Mouse (Mus musculus) embryonic facial prominence, embryonic 11.5 days (tissue): ENCODE data around the gene Txk. TPM values are rescaled to one million over a fixed set of nuclear protein-coding genes. Genes with fewer than 3 reads are reported as not detected.

Source experiments
- ATAC-seq: fragments of 200-750 bp; cut with Nextera tagmentation; replicated peaks from 2 replicates; pipeline ENCODE4 v1.8.0; 2017; ENCODE audit warnings: low read depth; ENCODE audit not compliant: insufficient number of reproducible peaks, low FRiP score, low TSS enrichment
- DNase-seq: peaks from one replicate; pipeline ENCODE4 v3.0.0-alpha.2; 2015; ENCODE audit warnings: low spot score
- H3K27ac ChIP-seq: fragments of 300-500 bp; sonication (generic); replicated peaks from 2 replicates; pipeline ENCODE4 v1.5.1; 2014; ENCODE audit warnings: mild to moderate bottlenecking, low read depth, low read length, control low read depth
- H3K27me3 ChIP-seq: fragments of 300-500 bp; sonication (generic); 2 replicates; pipeline ENCODE4 v1.6.1; 2014; ENCODE audit warnings: mild to moderate bottlenecking, low read length, moderate library complexity, mixed read lengths; ENCODE audit not compliant: control insufficient read depth, insufficient read depth
- H3K36me3 ChIP-seq: fragments of 300-500 bp; sonication (generic); replicated peaks from 2 replicates; pipeline ENCODE4 v1.6.1; 2014; ENCODE audit warnings: low read depth, mild to moderate bottlenecking, low read length, moderate library complexity, mixed read lengths; ENCODE audit not compliant: control insufficient read depth, insufficient read depth
- H3K4me1 ChIP-seq: fragments of 300-500 bp; sonication (generic); 2 replicates; pipeline ENCODE4 v1.6.1; 2014; ENCODE audit warnings: low read length, mixed read lengths; ENCODE audit not compliant: control insufficient read depth, insufficient read depth
- H3K4me2 ChIP-seq: fragments of 300-500 bp; sonication (generic); 2 replicates; pipeline ENCODE4 v1.6.1; 2014; ENCODE audit warnings: low read depth, mild to moderate bottlenecking, control low read depth, low read length, moderate library complexity
- H3K4me3 ChIP-seq: fragments of 300-500 bp; sonication (generic); 2 replicates; pipeline ENCODE4 v1.5.1; 2014; ENCODE audit warnings: low read depth, low read length, control low read depth
- H3K9ac ChIP-seq: fragments of 300-500 bp; sonication (generic); replicated peaks from 2 replicates; pipeline ENCODE4 v1.6.1; 2014; ENCODE audit warnings: mild to moderate bottlenecking, control low read depth, low read length
- H3K9me3 ChIP-seq: fragments of 300-500 bp; sonication (generic); replicated peaks from 2 replicates; pipeline ENCODE4 v1.6.1; 2016; ENCODE audit warnings: mild to moderate bottlenecking, low read length, inconsistent platforms, mixed read lengths; ENCODE audit not compliant: control insufficient read depth
- WGBS: fragments of 180-500 bp; shearing (Covaris S2); extraction: QIAGEN DNeasy Blood & Tissue Kit; methylation state at CpG from one replicate; pipeline ENCODE4 v1.1.7; 2014; 5-methylcytosine and 5-hydroxymethylcytosine counted together
- polyA plus RNA-seq: library from polyadenylated mRNA; unstranded; fragments of >200 nt; fragmentation: Nextera tagmentation; extraction: Ambion mirVana; gene quantifications from 2 replicates; pipeline ENCODE4 v1.2.1, GENCODE M21; 2014

Gene Txk
- polyA plus RNA-seq, 1 experiment from 2014 or later = 0.13 TPM

DNA sequence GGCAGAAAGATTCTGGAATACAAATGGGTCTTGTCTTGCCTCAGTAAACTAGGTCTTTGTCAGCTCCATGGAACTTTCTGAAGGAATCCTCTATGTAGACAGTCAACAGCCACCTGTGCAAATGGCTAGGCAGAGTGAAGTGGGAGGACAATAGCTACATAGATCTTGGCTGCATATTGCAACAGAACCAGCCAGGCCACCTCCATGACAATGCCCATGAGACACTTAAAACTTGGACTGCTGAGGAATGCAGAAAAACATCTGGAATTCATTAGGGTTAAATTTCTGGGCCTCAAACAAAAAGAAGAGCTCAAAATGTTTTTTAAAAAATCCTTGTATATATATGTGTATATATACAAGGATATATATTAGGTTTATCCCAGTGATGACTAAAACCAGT lies 50.4 kb downstream of the Txk start:
- Histone ChIP-seq H3K9ac (no peak overlapping the region), H3K27ac (no peak overlapping the region), H3K4me1 (no peaks in the 10 kb centered on the region), H3K4me2 (no peak overlapping the region), H3K36me3 (no peaks in the 10 kb centered on the region), H3K27me3 (no peaks in the 10 kb centered on the region), H3K4me3 (no peak overlapping the region), H3K9me3 (no peaks in the 10 kb centered on the region)
- no peak for ATAC-seq
- peak; percentile 49 for DNase-seq

DNA sequence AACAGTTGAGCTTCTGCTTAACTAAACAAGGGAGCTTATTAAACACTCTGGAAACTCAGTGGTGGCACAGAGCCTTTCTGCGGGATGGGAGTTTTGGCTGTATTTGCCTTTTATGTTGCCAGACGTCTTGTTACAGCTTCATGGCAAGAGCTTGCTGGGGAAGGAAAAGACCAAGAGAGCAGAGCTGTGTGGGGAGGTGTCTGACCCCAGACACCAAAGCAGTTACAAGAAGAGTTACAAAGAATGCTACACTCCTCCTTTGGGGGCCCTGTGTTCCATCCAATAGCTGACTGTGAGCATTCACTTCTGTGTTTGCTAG lies 53.1 kb downstream of the Txk start:
- ATAC-seq (no peak), DNase-seq (no peak)
- H3K36me3 ChIP-seq = no peaks in the 10 kb centered on the region
- H3K4me3 ChIP-seq = no peak overlapping the region
- no peaks in the 10 kb centered on the region for H3K4me1 ChIP-seq
- no peaks in the 10 kb centered on the region for H3K9me3 ChIP-seq
- no peak overlapping the region for H3K9ac ChIP-seq
- no peaks in the 10 kb centered on the region for H3K27me3 ChIP-seq
- WGBS = 64% methylated on average over 2 of the region's 2 CpGs
- no peak overlapping the region for H3K27ac ChIP-seq
- no peak overlapping the region for H3K4me2 ChIP-seq

DNA sequence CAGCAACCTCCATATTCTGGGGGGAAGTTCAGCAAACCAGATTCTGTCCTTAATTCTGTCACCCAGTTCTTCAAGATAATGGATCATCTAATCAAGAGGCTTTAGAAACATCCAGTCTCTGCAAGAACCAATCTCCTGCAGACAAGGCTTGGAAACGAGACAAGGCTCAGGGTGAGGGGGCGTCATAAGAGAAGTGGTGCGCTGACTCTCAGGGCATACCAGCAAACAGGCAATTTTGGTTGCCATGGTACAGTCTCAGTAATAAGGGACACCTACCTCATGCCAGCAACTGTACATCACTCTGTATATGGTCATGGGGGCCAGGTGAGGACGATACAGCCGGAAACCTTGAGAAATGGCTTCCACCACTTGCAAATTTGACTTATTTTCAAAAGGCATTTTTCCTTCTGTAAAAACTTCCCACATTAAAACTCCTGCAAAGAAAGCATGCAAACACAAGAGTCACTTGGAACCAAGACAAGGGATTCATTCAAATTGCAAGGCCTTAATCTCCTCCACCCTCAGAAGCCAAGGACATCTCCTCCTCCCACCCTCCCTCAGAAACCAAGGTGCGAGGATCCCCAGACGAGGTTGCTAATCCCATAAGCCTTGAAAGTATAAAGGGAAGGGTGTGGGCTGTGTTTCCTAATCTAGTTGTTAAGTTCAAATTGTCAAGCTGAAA lies 53.6 kb downstream of the Txk start:
- ATAC-seq = no peak
- no peak overlapping the region for H3K4me2 ChIP-seq
- H3K36me3 ChIP-seq = no peaks in the 10 kb centered on the region
- H3K9me3 ChIP-seq = no peaks in the 10 kb centered on the region
- no peak overlapping the region for H3K4me3 ChIP-seq
- H3K9ac ChIP-seq = no peak overlapping the region
- H3K27me3 ChIP-seq = no peaks in the 10 kb centered on the region
- no peak for DNase-seq
- no peak overlapping the region for H3K27ac ChIP-seq
- no peaks in the 10 kb centered on the region for H3K4me1 ChIP-seq
- 73% methylated on average over 7 of the region's 7 CpGs for WGBS

DNA sequence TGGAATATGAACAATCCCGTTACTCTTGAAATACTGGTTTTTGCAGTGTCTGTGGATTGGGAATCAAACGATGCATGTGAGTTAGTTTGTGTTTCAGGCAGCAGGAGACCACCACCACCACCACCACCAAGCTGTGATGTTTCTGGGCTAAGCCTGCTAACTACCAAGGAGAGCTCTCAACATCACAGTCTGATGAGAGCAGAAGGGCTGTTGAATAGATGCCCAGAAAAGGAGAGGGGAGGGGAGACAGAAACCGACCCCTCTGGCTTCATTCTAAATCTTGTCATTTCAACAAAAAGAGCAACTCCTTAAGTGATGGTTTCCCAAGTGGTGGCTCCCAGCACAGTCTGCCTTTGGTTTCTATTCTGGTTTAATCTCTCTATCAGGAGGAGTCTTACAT lies 54.2 kb downstream of the Txk start:
- Histone ChIP-seq H3K4me1 (no peaks in the 10 kb centered on the region), H3K9ac (no peak overlapping the region), H3K27me3 (no peaks in the 10 kb centered on the region), H3K27ac (no peak overlapping the region), H3K4me2 (no peak overlapping the region), H3K4me3 (no peak overlapping the region), H3K36me3 (no peaks in the 10 kb centered on the region), H3K9me3 (no peaks in the 10 kb centered on the region)
- 68% methylated on average over 3 of the region's 3 CpGs for WGBS
- DNase-seq (no peak), ATAC-seq (no peak)

DNA sequence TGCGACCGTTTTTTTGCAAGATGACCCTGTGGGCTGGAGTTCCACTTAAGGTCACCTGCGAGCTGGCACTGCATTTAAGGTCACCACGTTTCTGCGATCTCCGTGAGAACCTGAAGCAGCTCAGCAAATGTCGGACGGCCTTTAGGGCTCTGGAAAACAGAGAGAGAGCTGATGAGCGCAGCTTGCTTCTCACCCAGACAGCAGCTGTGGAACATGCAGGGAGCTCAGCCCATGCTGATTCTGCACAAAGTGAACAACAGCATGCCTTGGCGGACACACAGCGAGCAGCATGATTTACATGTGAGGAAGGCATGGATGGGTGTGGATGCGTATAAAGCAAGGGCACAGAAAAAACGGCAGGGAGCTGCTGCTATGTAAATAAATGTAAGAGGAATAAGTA lies 56.1 kb downstream of the Txk start:
- 77% methylated on average over 13 of the region's 13 CpGs for WGBS
- Histone ChIP-seq H3K36me3 (no peaks in the 10 kb centered on the region), H3K9ac (no peak overlapping the region), H3K27me3 (no peaks in the 10 kb centered on the region), H3K4me2 (no peak overlapping the region), H3K4me3 (no peak overlapping the region), H3K9me3 (no peaks in the 10 kb centered on the region), H3K4me1 (no peaks in the 10 kb centered on the region), H3K27ac (no peak overlapping the region)
- no peak for ATAC-seq
- DNase-seq = no peak

DNA sequence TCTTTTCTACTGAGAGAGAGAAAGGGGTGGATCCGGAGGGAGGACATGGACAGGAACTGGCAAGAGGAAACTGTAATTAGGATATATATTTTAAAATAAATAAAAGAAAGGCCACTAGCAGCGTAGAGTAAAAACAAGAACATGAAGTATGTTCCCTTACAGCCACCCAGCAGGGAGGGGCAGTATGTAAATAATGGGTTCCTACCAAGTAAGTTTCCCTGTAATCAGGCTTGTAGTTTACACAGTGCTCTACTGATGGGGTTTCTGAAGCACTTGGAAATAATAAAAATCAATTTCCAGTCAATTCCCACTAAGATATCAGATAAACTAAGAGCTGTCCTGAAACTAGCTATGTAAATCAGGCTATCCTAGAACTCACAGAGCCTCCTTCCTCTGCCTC lies 57.9 kb downstream of the Txk start:
- no peaks in the 10 kb centered on the region for H3K4me1 ChIP-seq
- H3K27me3 ChIP-seq = no peaks in the 10 kb centered on the region
- H3K27ac ChIP-seq = no peak overlapping the region
- DNase-seq (no peak), ATAC-seq (no peak)
- no peak overlapping the region for H3K4me3 ChIP-seq
- WGBS = 81% methylated on average over 2 of the region's 2 CpGs
- H3K9me3 ChIP-seq = no peaks in the 10 kb centered on the region
- H3K9ac ChIP-seq = no peak overlapping the region
- H3K4me2 ChIP-seq = no peak overlapping the region
- no peaks in the 10 kb centered on the region for H3K36me3 ChIP-seq

DNA sequence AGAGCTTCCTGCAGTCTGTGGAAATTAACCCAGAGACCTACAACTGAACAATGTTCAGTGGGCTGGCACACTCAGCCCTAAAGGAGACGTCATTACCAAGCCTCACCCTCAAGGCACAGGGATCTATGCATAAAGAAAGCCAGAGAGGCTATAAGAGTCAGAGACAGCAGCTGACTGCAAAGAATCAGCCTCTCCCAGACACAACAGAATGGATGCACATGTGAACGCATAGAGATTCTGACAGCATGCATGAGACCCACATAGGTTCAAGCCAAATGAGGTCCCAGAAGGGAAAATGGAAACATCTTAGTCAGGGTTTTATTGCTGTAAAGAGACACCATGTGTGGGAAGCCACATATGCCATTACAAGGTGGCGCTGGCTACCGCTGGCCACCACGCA lies 62.1 kb downstream of the Txk start:
- no peak overlapping the region for H3K4me3 ChIP-seq
- no peak overlapping the region for H3K9ac ChIP-seq
- no peak for DNase-seq
- H3K36me3 ChIP-seq = no peaks in the 10 kb centered on the region
- WGBS = 93% methylated on average over 5 of the region's 5 CpGs
- ATAC-seq = no peak
- H3K9me3 ChIP-seq = no peaks in the 10 kb centered on the region
- H3K4me2 ChIP-seq = no peak overlapping the region
- no peak overlapping the region for H3K27ac ChIP-seq
- no peaks in the 10 kb centered on the region for H3K4me1 ChIP-seq
- no peaks in the 10 kb centered on the region for H3K27me3 ChIP-seq

DNA sequence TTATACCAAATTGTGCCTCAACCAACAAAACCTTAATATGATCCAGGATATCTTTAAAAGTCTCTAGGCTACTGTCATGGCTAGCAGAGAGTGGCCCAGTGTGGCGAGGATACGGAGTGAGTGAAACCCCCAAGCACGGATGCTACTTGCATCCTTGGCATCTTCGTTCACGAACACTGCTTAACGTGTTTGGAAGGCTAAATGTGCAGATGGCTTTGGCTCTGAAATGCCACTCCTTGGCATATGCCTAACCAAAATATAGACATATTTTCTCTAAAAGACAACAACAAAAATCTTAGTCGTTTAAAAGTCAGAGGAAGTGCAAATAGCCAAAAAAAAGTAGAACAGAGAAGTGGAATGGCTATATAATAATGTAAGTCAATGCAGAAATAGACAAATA lies 63.0 kb downstream of the Txk start:
- Histone ChIP-seq H3K4me1 (no peaks in the 10 kb centered on the region), H3K27me3 (no peaks in the 10 kb centered on the region), H3K9me3 (no peaks in the 10 kb centered on the region), H3K27ac (no peak overlapping the region), H3K4me2 (no peak overlapping the region), H3K36me3 (no peaks in the 10 kb centered on the region), H3K9ac (no peak overlapping the region), H3K4me3 (no peak overlapping the region)
- WGBS = 87% methylated on average over 7 of the region's 7 CpGs
- DNase-seq = no peak
- ATAC-seq = no peak
